Mouse (Mus musculus) intestine, embryonic 14.5 days (tissue): ENCODE results near the gene Npc2. TPM values are rescaled to one million over a fixed set of nuclear protein-coding genes. Genes with fewer than 3 reads are reported as not detected.

Source experiments
- polyA plus RNA-seq: library from polyadenylated mRNA; unstranded; fragments of >200 nt; fragmentation: Nextera tagmentation; extraction: Ambion mirVana; gene quantifications from 2 replicates; pipeline ENCODE4 v1.2.1, GENCODE M21; 2014

The Npc2 gene
- polyA plus RNA-seq, 1 experiment from 2014 or later = 61.0 TPM

Other genes starting within 250 kb of the Npc2 start
- gene Vsx2, start 203.4 kb downstream of the Npc2 start, polyA plus RNA-seq = not detected in 2 replicates
- 10.3 and 12.8 TPM in 2 replicates for gene Abcd4, start 155.7 kb downstream of the Npc2 start, polyA plus RNA-seq
- not detected in 2 replicates for gene Vrtn, start 132.1 kb downstream of the Npc2 start, polyA plus RNA-seq
- 0.11 and 0.20 TPM in 2 replicates for gene Syndig1l, start 74.3 kb downstream of the Npc2 start, polyA plus RNA-seq
- 135 and 143 TPM in 2 replicates for gene Isca2, start 99 bp upstream of the Npc2 start, polyA plus RNA-seq
- gene Ltbp2, start 103.4 kb upstream of the Npc2 start, polyA plus RNA-seq = 0.63 and 1.0 TPM in 2 replicates
- 144 and 149 TPM in 2 replicates for gene Fcf1, start 197.7 kb upstream of the Npc2 start, polyA plus RNA-seq
- gene Arel1, start 197.7 kb upstream of the Npc2 start, polyA plus RNA-seq = 13.5 TPM in 2 replicates
- 40.0 and 40.8 TPM in 2 replicates for gene Ylpm1, start 223.2 kb upstream of the Npc2 start, polyA plus RNA-seq